Mouse (Mus musculus): Measurements from ENCODE around the gene Lmntd2. TPM values are rescaled to one million over a fixed set of nuclear protein-coding genes. Genes with fewer than 3 reads are reported as not detected.

Lmntd2 gene
- total RNA-seq, 2 experiments from 2014 or later: not detected

GRCm38 (mm10) chr7:141216894-141217293 is 3.0 kb upstream of the Lmntd2 start:
- DNase-seq (ENCODE audit: low spot score in 2 of 2): no peak

- DNase-seq (ENCODE audit: low spot score in 2 of 2): no peak
Observed at GRCm38 (mm10) chr7:141215880-141216733, 2.2 kb upstream of the Lmntd2 start.

- peak; percentile 72 to 74 for DNase-seq (ENCODE audit: low spot score in 2 of 2)
Observed at GRCm38 (mm10) chr7:141215101-141215879, 1.4 kb upstream of the Lmntd2 start, which contains the start of gene Rassf7. Gene Rassf7, plus strand, starts transcription at chr7:141215860.

GRCm38 (mm10) chr7:141214310-141214709 is 430 bp upstream of the Lmntd2 start:
- DNase-seq (ENCODE audit: low spot score in 2 of 2): no peak

GRCm38 (mm10) chr7:141213133-141213532 is 747 bp downstream of the Lmntd2 start:
- DNase-seq (ENCODE audit: low spot score in 2 of 2): no peak

GRCm38 (mm10) chr7:141210606-141211131 is 3.2 kb downstream of the Lmntd2 start:
- DNase-seq (ENCODE audit: low spot score in 2 of 2): no peak

GRCm38 (mm10) chr7:141210137-141210536 is 3.7 kb downstream of the Lmntd2 start:
- no peak for DNase-seq (ENCODE audit: low spot score in 2 of 2)

GRCm38 (mm10) chr7:141209526-141209925 is 4.4 kb downstream of the Lmntd2 start:
- DNase-seq (ENCODE audit: low spot score in 2 of 2): no peak

GRCm38 (mm10) chr7:141206182-141206937 is 7.5 kb downstream of the Lmntd2 start:
- no peak for DNase-seq (ENCODE audit: low spot score in 2 of 2)

- no peak for DNase-seq (ENCODE audit: low spot score in 2 of 2)
Observed at GRCm38 (mm10) chr7:141205504-141205903, 8.4 kb downstream of the Lmntd2 start.

- no peak for DNase-seq (ENCODE audit: low spot score in 2 of 2)
Observed at GRCm38 (mm10) chr7:141204546-141204945, 9.3 kb downstream of the Lmntd2 start.

- no peak for DNase-seq (ENCODE audit: low spot score in 2 of 2)
Observed at GRCm38 (mm10) chr7:141198121-141198520, 15.8 kb downstream of the Lmntd2 start.

GRCm38 (mm10) chr7:141196619-141197282 is 17.1 kb downstream of the Lmntd2 start:
- DNase-seq (ENCODE audit: low spot score in 2 of 2): no peak

GRCm38 (mm10) chr7:141195754-141196153 is 18.1 kb downstream of the Lmntd2 start:
- no peak for DNase-seq (ENCODE audit: low spot score in 2 of 2)

- DNase-seq (ENCODE audit: low spot score in 2 of 2): peak; percentile 82 to 85
Observed at GRCm38 (mm10) chr7:141194830-141195229, 19.1 kb downstream of the Lmntd2 start.

- DNase-seq (ENCODE audit: low spot score in 2 of 2): no peak
Observed at GRCm38 (mm10) chr7:141194409-141194808, 19.5 kb downstream of the Lmntd2 start.

- DNase-seq (ENCODE audit: low spot score in 2 of 2): peak; percentile 98
Observed at GRCm38 (mm10) chr7:141193948-141194347, 19.9 kb downstream of the Lmntd2 start, which contains the start of the genes Hras and Lrrc56. Gene Hras, minus strand, starts transcription at chr7:141194005. Gene Lrrc56, plus strand, starts transcription at chr7:141194157.

GRCm38 (mm10) chr7:141193348-141193856 is 20.5 kb downstream of the Lmntd2 start:
- peak in 1 of 2 experiments; percentile 12 for DNase-seq (ENCODE audit: low spot score in 2 of 2)

GRCm38 (mm10) chr7:141192776-141193347 is 21.0 kb downstream of the Lmntd2 start:
- DNase-seq (ENCODE audit: low spot score in 2 of 2): peak in 1 of 2 experiments; percentile 38
